Comparison of ENCODE assay signal across 19 mouse cellular contexts in genomic region chr1:170492027-170492426, GRCm38 (mm10).
"Had no signal": no experiment of that assay in that cellular context is flagged by ENCODE, and none has a peak within 500 bp of the region (broad histone marks: within the 10 kb centered on the region; RNA-seq: fewer than 3 reads in every experiment).

No protein-coding gene starts in this region.

- H3K4me1 ChIP-seq: limb, embryonic 15.5 days had no signal

- ATAC-seq: intestine, postnatal 0 days; liver, postnatal 0 days; lung, postnatal 0 days had no signal

- H3K27ac ChIP-seq: kidney, postnatal 0 days; limb, embryonic 12.5 days; limb, embryonic 15.5 days; liver, embryonic 14.5 days; macrophage; midbrain, embryonic 12.5 days; neural tube, embryonic 12.5 days had no signal

- H3K4me3 ChIP-seq: limb, embryonic 12.5 days; limb, embryonic 15.5 days; midbrain, embryonic 12.5 days; neural tube, embryonic 12.5 days had no signal

- H3K27me3 ChIP-seq: limb, embryonic 12.5 days; limb, embryonic 15.5 days; midbrain, embryonic 12.5 days; neural tube, embryonic 12.5 days had no signal

- H3K4me2 ChIP-seq: limb, embryonic 12.5 days; limb, embryonic 15.5 days; liver, embryonic 11.5 days; lung, embryonic 14.5 days; midbrain, embryonic 12.5 days; neural tube, embryonic 12.5 days had no signal

- H3K9me3 ChIP-seq: limb, embryonic 12.5 days; limb, embryonic 15.5 days; midbrain, embryonic 12.5 days; neural tube, embryonic 12.5 days had no signal

- DNase-seq: kidney, adult 2 months; kidney, postnatal 25 days; left cerebral cortex, postnatal 4 days; liver, postnatal 0 days; lung, embryonic 14.5 days; retina, postnatal 1 day; thymus, adult 2 months; thymus, postnatal 14 days; thymus, postnatal 4 days had no signal

- H3K9ac ChIP-seq: limb, embryonic 12.5 days; limb, embryonic 15.5 days; liver, embryonic 14.5 days; liver, postnatal 0 days; lung, embryonic 14.5 days; midbrain, embryonic 12.5 days; neural tube, embryonic 12.5 days had no signal

- H3K36me3 ChIP-seq: limb, embryonic 12.5 days; limb, embryonic 15.5 days; midbrain, embryonic 12.5 days; neural tube, embryonic 12.5 days had no signal
